Mouse (Mus musculus): Measurements from ENCODE around the gene Dapp1. TPM values are rescaled to one million over a fixed set of nuclear protein-coding genes. Genes with fewer than 3 reads are reported as not detected.

Dapp1 gene
- polyA plus RNA-seq, 1 experiment from 2014 or later, result 8.1 TPM

GRCm38 (mm10) chr3:138022003-138022402 is 40.7 kb upstream of the Dapp1 start:
- Histone ChIP-seq H3K27me3 (ENCODE audit: insufficient read depth, low read length) (no peaks in the 10 kb centered on the region), H3K9ac (ENCODE audit: low read depth, low read length) (no peak overlapping the region), H3K4me1 (replicated peaks; ENCODE audit: insufficient read depth, low read length) (no peaks in the 10 kb centered on the region), H3K4me2 (ENCODE audit: low read length) (no peak overlapping the region), H3K4me3 (replicated peaks; ENCODE audit: low read depth, low read length) (no peak overlapping the region), H3K36me3 (ENCODE audit: insufficient read depth, low read length) (no peaks in the 10 kb centered on the region), H3K27ac (no peak overlapping the region), H3K9me3 (replicated peaks; ENCODE audit: low read length) (no peaks in the 10 kb centered on the region)
- WGBS, result 49% methylated on average over 4 of the region's 4 CpGs
- DNase-seq (ENCODE audit: low spot score), result no peak
- no peak for TF ChIP-seq CTCF (IDR thresholded peaks at IDR 0.05; ENCODE audit: low read depth)
- ATAC-seq (replicated peaks; ENCODE audit: low FRiP score, low read depth), result no peak

GRCm38 (mm10) chr3:138016810-138017209 is 35.5 kb upstream of the Dapp1 start:
- H3K9ac ChIP-seq (ENCODE audit: low read depth, low read length), result no peak overlapping the region
- H3K36me3 ChIP-seq (ENCODE audit: insufficient read depth, low read length), result no peaks in the 10 kb centered on the region
- no peak overlapping the region for H3K27ac ChIP-seq
- no peaks in the 10 kb centered on the region for H3K27me3 ChIP-seq (ENCODE audit: insufficient read depth, low read length)
- no peak for TF ChIP-seq CTCF (IDR thresholded peaks at IDR 0.05; ENCODE audit: low read depth)
- H3K9me3 ChIP-seq (replicated peaks; ENCODE audit: low read length), result no peaks in the 10 kb centered on the region
- H3K4me2 ChIP-seq (ENCODE audit: low read length), result no peak overlapping the region
- no peaks in the 10 kb centered on the region for H3K4me1 ChIP-seq (replicated peaks; ENCODE audit: insufficient read depth, low read length)
- DNase-seq (ENCODE audit: low spot score), result no peak
- WGBS, result 63% methylated on average over 12 of the region's 12 CpGs
- no peak overlapping the region for H3K4me3 ChIP-seq (replicated peaks; ENCODE audit: low read depth, low read length)
- no peak for ATAC-seq (replicated peaks; ENCODE audit: low FRiP score, low read depth)

GRCm38 (mm10) chr3:138014725-138015124 is 33.4 kb upstream of the Dapp1 start:
- WGBS, result 66% methylated on average over 2 of the region's 2 CpGs
- no peak for DNase-seq (ENCODE audit: low spot score)
- no peak overlapping the region for H3K4me2 ChIP-seq (ENCODE audit: low read length)
- no peaks in the 10 kb centered on the region for H3K9me3 ChIP-seq (replicated peaks; ENCODE audit: low read length)
- H3K4me1 ChIP-seq (replicated peaks; ENCODE audit: insufficient read depth, low read length), result no peaks in the 10 kb centered on the region
- H3K27ac ChIP-seq, result no peak overlapping the region
- no peak for ATAC-seq (replicated peaks; ENCODE audit: low FRiP score, low read depth)
- H3K4me3 ChIP-seq (replicated peaks; ENCODE audit: low read depth, low read length), result no peak overlapping the region
- no peak overlapping the region for H3K9ac ChIP-seq (ENCODE audit: low read depth, low read length)
- H3K27me3 ChIP-seq (ENCODE audit: insufficient read depth, low read length), result no peaks in the 10 kb centered on the region
- no peaks in the 10 kb centered on the region for H3K36me3 ChIP-seq (ENCODE audit: insufficient read depth, low read length)
- no peak for TF ChIP-seq CTCF (IDR thresholded peaks at IDR 0.05; ENCODE audit: low read depth)

DNA sequence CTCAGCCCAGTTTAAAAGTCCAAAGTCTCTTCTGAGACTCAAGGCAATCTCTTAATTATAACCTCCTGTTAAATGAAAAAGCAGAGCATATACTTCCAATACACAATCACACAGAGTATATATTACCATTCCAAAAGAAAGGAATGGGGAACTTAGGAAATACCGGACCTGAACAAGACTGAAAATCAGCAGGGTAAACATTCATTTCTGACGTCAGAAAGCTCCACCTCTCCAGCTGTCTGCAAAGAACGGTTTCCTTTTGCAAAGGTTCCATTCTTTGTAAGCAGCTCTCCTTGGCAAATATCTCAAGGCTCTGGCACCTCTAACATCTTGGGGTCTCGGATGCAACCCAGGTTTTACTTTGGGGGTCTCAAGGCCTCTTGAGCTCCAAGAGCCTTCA is 31.0 kb upstream of the Dapp1 start:
- H3K27me3 ChIP-seq (ENCODE audit: insufficient read depth, low read length), result no peaks in the 10 kb centered on the region
- DNase-seq (ENCODE audit: low spot score), result peak; percentile 42
- no peak overlapping the region for H3K9ac ChIP-seq (ENCODE audit: low read depth, low read length)
- H3K4me3 ChIP-seq (replicated peaks; ENCODE audit: low read depth, low read length), result no peak overlapping the region
- no peak overlapping the region for H3K4me2 ChIP-seq (ENCODE audit: low read length)
- no peaks in the 10 kb centered on the region for H3K9me3 ChIP-seq (replicated peaks; ENCODE audit: low read length)
- H3K4me1 ChIP-seq (replicated peaks; ENCODE audit: insufficient read depth, low read length), result no peaks in the 10 kb centered on the region
- 50% methylated on average over 4 of the region's 4 CpGs for WGBS
- H3K27ac ChIP-seq, result no peak overlapping the region
- TF ChIP-seq CTCF (IDR thresholded peaks at IDR 0.05; ENCODE audit: low read depth), result no peak
- ATAC-seq (replicated peaks; ENCODE audit: low FRiP score, low read depth), result no peak
- H3K36me3 ChIP-seq (ENCODE audit: insufficient read depth, low read length), result no peaks in the 10 kb centered on the region

DNA sequence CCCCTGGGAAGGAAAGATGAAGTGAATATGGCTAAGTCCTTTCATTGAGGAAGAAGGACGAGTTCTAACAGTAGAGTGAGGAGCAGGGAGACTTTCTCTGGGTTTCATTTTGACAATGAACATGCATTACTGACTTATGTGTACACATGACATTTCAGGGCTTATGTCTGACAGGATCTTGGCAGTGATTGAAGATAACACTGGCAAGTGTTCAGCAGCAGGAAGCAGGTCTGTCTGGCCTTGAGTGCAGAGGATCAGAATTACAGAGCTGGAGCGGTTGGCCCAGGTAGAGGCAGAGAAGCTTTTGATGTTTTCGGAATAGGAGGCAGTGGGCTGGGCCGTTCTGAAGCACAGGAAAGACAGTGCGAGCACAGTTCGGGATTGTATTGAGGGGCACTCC is 26.8 kb upstream of the Dapp1 start:
- Histone ChIP-seq H3K4me2 (ENCODE audit: low read length) (no peak overlapping the region), H3K36me3 (ENCODE audit: insufficient read depth, low read length) (no peaks in the 10 kb centered on the region), H3K9me3 (replicated peaks; ENCODE audit: low read length) (no peaks in the 10 kb centered on the region), H3K27ac (no peak overlapping the region), H3K27me3 (ENCODE audit: insufficient read depth, low read length) (no peaks in the 10 kb centered on the region), H3K4me3 (replicated peaks; ENCODE audit: low read depth, low read length) (no peak overlapping the region), H3K9ac (ENCODE audit: low read depth, low read length) (no peak overlapping the region), H3K4me1 (replicated peaks; ENCODE audit: insufficient read depth, low read length) (no peaks in the 10 kb centered on the region)
- no peak for TF ChIP-seq CTCF (IDR thresholded peaks at IDR 0.05; ENCODE audit: low read depth)
- 63% methylated on average over 6 of the region's 6 CpGs for WGBS
- ATAC-seq (replicated peaks; ENCODE audit: low FRiP score, low read depth), result no peak
- DNase-seq (ENCODE audit: low spot score), result no peak

DNA sequence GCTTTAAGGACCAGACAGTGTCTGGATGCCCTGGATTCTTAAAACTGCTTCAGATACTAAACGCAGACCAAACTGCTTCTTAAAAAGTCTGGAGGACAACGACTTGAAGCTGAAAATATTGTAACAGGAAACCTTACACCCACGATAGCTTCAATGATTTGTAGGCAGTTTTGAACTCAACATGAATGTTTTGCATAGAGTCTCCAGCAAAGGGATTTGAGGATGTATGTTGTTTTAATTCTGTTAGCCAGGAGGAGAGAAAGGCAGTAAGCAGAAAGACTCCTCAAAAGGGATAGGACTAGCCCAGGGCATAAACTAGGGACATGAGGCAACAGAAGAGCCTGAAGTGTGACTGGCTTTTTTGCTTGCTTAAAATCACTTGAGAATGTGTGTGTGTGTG is 25.6 kb upstream of the Dapp1 start:
- H3K9me3 ChIP-seq (replicated peaks; ENCODE audit: low read length), result no peaks in the 10 kb centered on the region
- H3K27me3 ChIP-seq (ENCODE audit: insufficient read depth, low read length), result no peaks in the 10 kb centered on the region
- H3K9ac ChIP-seq (ENCODE audit: low read depth, low read length), result no peak overlapping the region
- DNase-seq (ENCODE audit: low spot score), result peak; percentile 64
- no peak for TF ChIP-seq CTCF (IDR thresholded peaks at IDR 0.05; ENCODE audit: low read depth)
- H3K4me2 ChIP-seq (ENCODE audit: low read length), result no peak overlapping the region
- ATAC-seq (replicated peaks; ENCODE audit: low FRiP score, low read depth), result no peak
- no peaks in the 10 kb centered on the region for H3K4me1 ChIP-seq (replicated peaks; ENCODE audit: insufficient read depth, low read length)
- H3K27ac ChIP-seq, result no peak overlapping the region
- no peak overlapping the region for H3K4me3 ChIP-seq (replicated peaks; ENCODE audit: low read depth, low read length)
- WGBS, result 21% methylated on average over 3 of the region's 3 CpGs
- H3K36me3 ChIP-seq (ENCODE audit: insufficient read depth, low read length), result no peaks in the 10 kb centered on the region

GRCm38 (mm10) chr3:138003264-138003663 is 21.9 kb upstream of the Dapp1 start:
- no peaks in the 10 kb centered on the region for H3K36me3 ChIP-seq (ENCODE audit: insufficient read depth, low read length)
- no peak overlapping the region for H3K4me2 ChIP-seq (ENCODE audit: low read length)
- no peak overlapping the region for H3K9ac ChIP-seq (ENCODE audit: low read depth, low read length)
- H3K4me1 ChIP-seq (replicated peaks; ENCODE audit: insufficient read depth, low read length), result no peaks in the 10 kb centered on the region
- no peak overlapping the region for H3K27ac ChIP-seq
- TF ChIP-seq CTCF (IDR thresholded peaks at IDR 0.05; ENCODE audit: low read depth), result no peak
- no peak for ATAC-seq (replicated peaks; ENCODE audit: low FRiP score, low read depth)
- no peak overlapping the region for H3K4me3 ChIP-seq (replicated peaks; ENCODE audit: low read depth, low read length)
- WGBS, result 70% methylated on average over 7 of the region's 7 CpGs
- no peaks in the 10 kb centered on the region for H3K9me3 ChIP-seq (replicated peaks; ENCODE audit: low read length)
- H3K27me3 ChIP-seq (ENCODE audit: insufficient read depth, low read length), result no peaks in the 10 kb centered on the region
- DNase-seq (ENCODE audit: low spot score), result no peak

Measured in kidney, postnatal 0 days (tissue).